Mouse (Mus musculus): ENCODE results near the gene Bsn. TPM values are rescaled to one million over a fixed set of nuclear protein-coding genes. Genes with fewer than 3 reads are reported as not detected.

The Bsn gene
- polyA plus RNA-seq, 1 experiment from 2014 or later, result 7.0 TPM

- WGBS, result 27% methylated on average over 5 of the region's 5 CpGs
- 0 out of 2 replicates have a peak, but pooled peaks have one; percentile 3 for ATAC-seq (ENCODE audit: low read depth)
- no peaks in the 10 kb centered on the region for H3K9me3 ChIP-seq
Observed at GRCm38 (mm10) chr9:108189488-108189786, 747 bp downstream of the Bsn start.

GRCm38 (mm10) chr9:108189023-108189422 lies 1.2 kb downstream of the Bsn start:
- Histone ChIP-seq H3K27me3 (no peaks in the 10 kb centered on the region), H3K4me1 (replicated peaks) (peaks cover 32% of the 10 kb centered on the region), H3K9me3 (no peaks in the 10 kb centered on the region), H3K9ac (peak overlapping the region; percentile 96), H3K4me2 (peak overlapping the region; percentile 73), H3K4me3 (peak overlapping the region; percentile 84), H3K27ac (replicated peaks) (no peak overlapping the region), H3K36me3 (peaks cover 30% of the 10 kb centered on the region)
- WGBS, result 74% methylated on average over 7 of the region's 7 CpGs
- no peak for ATAC-seq (ENCODE audit: low read depth)

More at GRCm38 (mm10) chr9:108189488-108189786, 747 bp downstream of the Bsn start:
- H3K27ac ChIP-seq (replicated peaks), result peak overlapping the region; percentile 80
- H3K4me1 ChIP-seq (replicated peaks), result peaks cover 32% of the 10 kb centered on the region
- H3K4me3 ChIP-seq, result peak overlapping the region; percentile 84
- H3K27me3 ChIP-seq, result no peaks in the 10 kb centered on the region
- peaks cover 30% of the 10 kb centered on the region for H3K36me3 ChIP-seq
- H3K4me2 ChIP-seq, result peak overlapping the region; percentile 73
- peak overlapping the region; percentile 96 for H3K9ac ChIP-seq

- Histone ChIP-seq H3K27ac (replicated peaks) (no peak overlapping the region), H3K4me2 (peak overlapping the region; percentile 73), H3K27me3 (no peaks in the 10 kb centered on the region), H3K4me3 (peak overlapping the region; percentile 84), H3K4me1 (replicated peaks) (peaks cover 32% of the 10 kb centered on the region), H3K36me3 (peaks cover 30% of the 10 kb centered on the region), H3K9me3 (no peaks in the 10 kb centered on the region), H3K9ac (peak overlapping the region; percentile 96)
- no peak for ATAC-seq (ENCODE audit: low read depth)
- 84% methylated on average over 8 of the region's 8 CpGs for WGBS
Observed at GRCm38 (mm10) chr9:108188511-108188910, 1.7 kb downstream of the Bsn start.

- peak overlapping the region; percentile 73 for H3K4me2 ChIP-seq
- H3K4me1 ChIP-seq (replicated peaks), result peaks cover 32% of the 10 kb centered on the region
- peak overlapping the region; percentile 96; the same call in 1 of the 2 replicates for H3K9ac ChIP-seq
- no peak for ATAC-seq (ENCODE audit: low read depth)
- H3K36me3 ChIP-seq, result peaks cover 30% of the 10 kb centered on the region
- 46% methylated on average over 6 of the region's 6 CpGs for WGBS
- no peak overlapping the region for H3K4me3 ChIP-seq
- no peaks in the 10 kb centered on the region for H3K27me3 ChIP-seq
- no peak overlapping the region for H3K27ac ChIP-seq (replicated peaks)
- no peaks in the 10 kb centered on the region for H3K9me3 ChIP-seq
Observed at GRCm38 (mm10) chr9:108187616-108188015, 2.6 kb downstream of the Bsn start.

- WGBS, result 85% methylated on average over 8 of the region's 8 CpGs
- peaks cover 32% of the 10 kb centered on the region for H3K4me1 ChIP-seq (replicated peaks)
Observed at GRCm38 (mm10) chr9:108185786-108186185, 4.4 kb downstream of the Bsn start.

GRCm38 (mm10) chr9:108183531-108183994 lies 6.6 kb downstream of the Bsn start:
- H3K4me2 ChIP-seq, result no peak overlapping the region
- H3K27ac ChIP-seq (replicated peaks), result no peak overlapping the region
- no peak overlapping the region for H3K9ac ChIP-seq
- no peak for ATAC-seq (ENCODE audit: low read depth)
- peaks cover 30% of the 10 kb centered on the region for H3K36me3 ChIP-seq
- WGBS, result 91% methylated on average over 19 of the region's 19 CpGs
- peaks cover 24% of the 10 kb centered on the region for H3K4me1 ChIP-seq (replicated peaks)
- H3K9me3 ChIP-seq, result no peaks in the 10 kb centered on the region
- no peaks in the 10 kb centered on the region for H3K27me3 ChIP-seq
- no peak overlapping the region for H3K4me3 ChIP-seq

More at GRCm38 (mm10) chr9:108185786-108186185, 4.4 kb downstream of the Bsn start:
- Histone ChIP-seq H3K4me2 (no peak overlapping the region), H3K9ac (no peak overlapping the region), H3K9me3 (no peaks in the 10 kb centered on the region), H3K27me3 (no peaks in the 10 kb centered on the region), H3K36me3 (peaks cover 30% of the 10 kb centered on the region), H3K4me3 (no peak overlapping the region), H3K27ac (replicated peaks) (no peak overlapping the region)
- ATAC-seq (ENCODE audit: low read depth), result no peak

GRCm38 (mm10) chr9:108182806-108183506 lies 7.2 kb downstream of the Bsn start:
- H3K9me3 ChIP-seq, result no peaks in the 10 kb centered on the region
- H3K9ac ChIP-seq, result no peak overlapping the region
- no peak overlapping the region for H3K4me3 ChIP-seq
- H3K36me3 ChIP-seq, result peaks cover 28% of the 10 kb centered on the region
- WGBS, result 66% methylated on average over 11 of the region's 11 CpGs
- H3K4me2 ChIP-seq, result no peak overlapping the region
- no peak overlapping the region for H3K27ac ChIP-seq (replicated peaks)
- H3K27me3 ChIP-seq, result no peaks in the 10 kb centered on the region
- peaks cover 18% of the 10 kb centered on the region for H3K4me1 ChIP-seq (replicated peaks)
- ATAC-seq (ENCODE audit: low read depth), result no peak

GRCm38 (mm10) chr9:108178391-108178790 lies 11.8 kb downstream of the Bsn start:
- H3K27ac ChIP-seq (replicated peaks), result no peak overlapping the region
- no peak overlapping the region for H3K9ac ChIP-seq
- H3K36me3 ChIP-seq, result no peaks in the 10 kb centered on the region; the same call in 1 of the 2 replicates
- no peaks in the 10 kb centered on the region for H3K27me3 ChIP-seq
- no peak overlapping the region for H3K4me2 ChIP-seq
- peaks cover 16% of the 10 kb centered on the region for H3K4me1 ChIP-seq (replicated peaks)
- H3K9me3 ChIP-seq, result no peaks in the 10 kb centered on the region
- WGBS, result 75% methylated on average over 5 of the region's 5 CpGs
- no peak for ATAC-seq (ENCODE audit: low read depth)
- no peak overlapping the region for H3K4me3 ChIP-seq

- peaks cover 27% of the 10 kb centered on the region for H3K4me1 ChIP-seq (replicated peaks)
- H3K27ac ChIP-seq (replicated peaks), result no peak overlapping the region
- no peaks in the 10 kb centered on the region for H3K36me3 ChIP-seq
- no peaks in the 10 kb centered on the region for H3K9me3 ChIP-seq
- no peak overlapping the region for H3K4me2 ChIP-seq
- WGBS, result 77% methylated on average over 19 of the region's 19 CpGs
- no peak for ATAC-seq (ENCODE audit: low read depth)
- no peak overlapping the region for H3K4me3 ChIP-seq
- no peaks in the 10 kb centered on the region for H3K27me3 ChIP-seq
- no peak overlapping the region for H3K9ac ChIP-seq
Observed at GRCm38 (mm10) chr9:108175116-108175838, 14.9 kb downstream of the Bsn start.

- Histone ChIP-seq H3K9me3 (peaks cover 6% of the 10 kb centered on the region; the same call in 1 of the 2 replicates), H3K4me1 (replicated peaks) (peaks cover 30% of the 10 kb centered on the region), H3K27ac (replicated peaks) (no peak overlapping the region), H3K4me2 (no peak overlapping the region), H3K4me3 (no peak overlapping the region), H3K36me3 (peaks cover 6% of the 10 kb centered on the region; the same call in 1 of the 2 replicates), H3K27me3 (no peaks in the 10 kb centered on the region), H3K9ac (no peak overlapping the region)
- 80% methylated on average over 5 of the region's 5 CpGs for WGBS
- peak; percentile 15; the same call in 1 of the 2 replicates for ATAC-seq (ENCODE audit: low read depth)
Observed at GRCm38 (mm10) chr9:108172777-108173350, 17.3 kb downstream of the Bsn start.

GRCm38 (mm10) chr9:108169751-108170150 lies 20.4 kb downstream of the Bsn start:
- H3K27me3 ChIP-seq, result no peaks in the 10 kb centered on the region
- 79% methylated on average over 10 of the region's 10 CpGs for WGBS
- 0 out of 2 replicates have a peak overlapping the region, but pooled peaks have one; percentile 23 for H3K27ac ChIP-seq (replicated peaks)
- peaks cover 23% of the 10 kb centered on the region for H3K4me1 ChIP-seq (replicated peaks)
- H3K36me3 ChIP-seq, result peaks cover 6% of the 10 kb centered on the region; the same call in 1 of the 2 replicates
- H3K4me3 ChIP-seq, result no peak overlapping the region
- no peak overlapping the region for H3K9ac ChIP-seq
- no peak overlapping the region for H3K4me2 ChIP-seq
- no peak for ATAC-seq (ENCODE audit: low read depth)
- H3K9me3 ChIP-seq, result peaks cover 6% of the 10 kb centered on the region; the same call in 1 of the 2 replicates

GRCm38 (mm10) chr9:108165143-108165542 lies 25.0 kb downstream of the Bsn start:
- no peak overlapping the region for H3K27ac ChIP-seq (replicated peaks)
- no peaks in the 10 kb centered on the region for H3K27me3 ChIP-seq
- peaks cover 6% of the 10 kb centered on the region; the same call in 1 of the 2 replicates for H3K9me3 ChIP-seq
- peaks cover 6% of the 10 kb centered on the region; the same call in 1 of the 2 replicates for H3K36me3 ChIP-seq
- no peak for ATAC-seq (ENCODE audit: low read depth)
- no peak overlapping the region for H3K4me3 ChIP-seq
- WGBS, result 35% methylated on average over 8 of the region's 8 CpGs
- no peak overlapping the region for H3K9ac ChIP-seq
- peaks cover 14% of the 10 kb centered on the region for H3K4me1 ChIP-seq (replicated peaks)
- H3K4me2 ChIP-seq, result no peak overlapping the region
